Mouse (Mus musculus): ENCODE data around the gene Pxmp4. TPM values are rescaled to one million over a fixed set of nuclear protein-coding genes. Genes with fewer than 3 reads are reported as not detected.

Gene Pxmp4
- polyA plus RNA-seq, 1 experiment from 2014 or later, result 13.8 TPM

GRCm38 (mm10) chr2:154583906-154584872, 19.3 kb downstream of the Pxmp4 start:
- Histone ChIP-seq H3K4me2 (replicated peaks) (no peak overlapping the region), H3K4me3 (no peak overlapping the region), H3K27ac (replicated peaks) (no peak overlapping the region), H3K9ac (replicated peaks) (no peak overlapping the region), H3K4me1 (peaks cover 13% of the 10 kb centered on the region; the same call in 1 of the 2 replicates), H3K36me3 (0 out of 2 replicates have a peak, but pooled peaks cover 8% of the 10 kb centered on the region), H3K27me3 (no peaks in the 10 kb centered on the region), H3K9me3 (0 out of 2 replicates have a peak, but pooled peaks cover 3% of the 10 kb centered on the region)
- 71% methylated on average over 15 of the region's 15 CpGs for WGBS
- peak; percentile 47; the same call in 1 of the 2 replicates for ATAC-seq (ENCODE audit: low FRiP score, low read depth)

DNA sequence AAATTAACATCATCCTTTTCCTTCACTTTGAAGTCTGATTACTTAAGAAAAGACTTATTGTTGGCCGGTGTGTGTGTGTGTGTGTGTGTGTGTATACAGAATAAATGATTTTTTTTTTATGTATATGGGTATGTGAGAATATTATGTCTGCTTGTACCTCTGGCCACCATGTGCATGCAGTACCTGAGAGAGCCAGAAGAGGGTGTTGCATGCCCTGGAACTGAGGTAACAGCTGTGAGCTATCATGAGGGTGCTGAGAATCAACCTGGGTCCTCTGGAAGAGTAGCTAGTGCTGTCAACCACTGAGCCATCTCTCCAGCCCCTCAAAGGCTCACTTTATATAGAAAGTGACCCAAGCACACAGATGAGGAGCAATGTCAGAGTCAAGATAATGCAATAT, 22.1 kb downstream of the Pxmp4 start:
- Histone ChIP-seq H3K4me3 (no peak overlapping the region), H3K9me3 (0 out of 2 replicates have a peak, but pooled peaks cover under 1% of the 10 kb centered on the region), H3K27me3 (no peaks in the 10 kb centered on the region), H3K36me3 (0 out of 2 replicates have a peak, but pooled peaks cover 1% of the 10 kb centered on the region), H3K9ac (replicated peaks) (no peak overlapping the region), H3K4me2 (replicated peaks) (no peak overlapping the region), H3K4me1 (peaks cover 29% of the 10 kb centered on the region), H3K27ac (replicated peaks) (no peak overlapping the region)
- WGBS, result 87% methylated on average over 1 of the region's 1 CpGs
- ATAC-seq (ENCODE audit: low FRiP score, low read depth), result no peak

DNA sequence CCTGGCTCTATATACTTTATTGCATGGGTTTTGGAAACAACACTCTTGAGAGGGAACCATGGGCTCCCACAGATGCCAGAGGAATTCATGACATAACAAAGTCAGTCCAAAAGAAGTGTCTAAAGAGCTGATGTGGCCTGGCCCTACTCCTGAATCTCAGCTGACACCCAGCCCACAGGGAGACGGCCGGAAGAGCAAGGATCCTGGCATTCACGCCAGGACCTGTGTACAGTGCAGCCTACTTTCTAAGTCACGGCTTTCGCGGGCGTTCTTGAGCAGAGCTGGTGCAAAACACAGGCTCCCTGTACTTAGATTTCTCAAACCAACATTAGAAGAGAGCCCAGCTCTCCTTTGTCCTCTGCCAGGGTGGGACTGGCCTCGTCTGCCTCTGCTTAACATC, 22.9 kb downstream of the Pxmp4 start:
- no peaks in the 10 kb centered on the region for H3K36me3 ChIP-seq
- 83% methylated on average over 8 of the region's 8 CpGs for WGBS
- no peak overlapping the region for H3K9ac ChIP-seq (replicated peaks)
- no peaks in the 10 kb centered on the region for H3K27me3 ChIP-seq
- no peak overlapping the region for H3K4me3 ChIP-seq
- H3K9me3 ChIP-seq, result no peaks in the 10 kb centered on the region
- no peak overlapping the region for H3K4me2 ChIP-seq (replicated peaks)
- no peak for ATAC-seq (ENCODE audit: low FRiP score, low read depth)
- H3K4me1 ChIP-seq, result peaks cover 32% of the 10 kb centered on the region
- no peak overlapping the region for H3K27ac ChIP-seq (replicated peaks)

- no peak for ATAC-seq (ENCODE audit: low FRiP score, low read depth)
- no peak overlapping the region for H3K9ac ChIP-seq (replicated peaks)
These were observed 25.8 kb downstream of the Pxmp4 start for GRCm38 (mm10) chr2:154577744-154578067.

GRCm38 (mm10) chr2:154576876-154577743, 26.4 kb downstream of the Pxmp4 start:
- no peak overlapping the region for H3K4me3 ChIP-seq
- H3K4me1 ChIP-seq, result peaks cover 22% of the 10 kb centered on the region
- H3K4me2 ChIP-seq (replicated peaks), result peak overlapping the region; percentile 5; the same call in 1 of the 2 replicates
- no peaks in the 10 kb centered on the region for H3K9me3 ChIP-seq
- H3K27ac ChIP-seq (replicated peaks), result peak overlapping the region; percentile 80
- H3K36me3 ChIP-seq, result no peaks in the 10 kb centered on the region
- 23% methylated on average over 12 of the region's 12 CpGs for WGBS
- no peaks in the 10 kb centered on the region for H3K27me3 ChIP-seq
- H3K9ac ChIP-seq (replicated peaks), result no peak overlapping the region; the same call in 1 of the 2 replicates
- ATAC-seq (ENCODE audit: low FRiP score, low read depth), result peak; percentile 86

More at GRCm38 (mm10) chr2:154577744-154578067, 25.8 kb downstream of the Pxmp4 start:
- 44% methylated on average over 6 of the region's 6 CpGs for WGBS
- no peaks in the 10 kb centered on the region for H3K36me3 ChIP-seq
- no peak overlapping the region for H3K4me3 ChIP-seq
- no peak overlapping the region for H3K4me2 ChIP-seq (replicated peaks)
- H3K27ac ChIP-seq (replicated peaks), result peak overlapping the region; percentile 80
- H3K4me1 ChIP-seq, result peaks cover 22% of the 10 kb centered on the region
- H3K27me3 ChIP-seq, result no peaks in the 10 kb centered on the region
- no peaks in the 10 kb centered on the region for H3K9me3 ChIP-seq

DNA sequence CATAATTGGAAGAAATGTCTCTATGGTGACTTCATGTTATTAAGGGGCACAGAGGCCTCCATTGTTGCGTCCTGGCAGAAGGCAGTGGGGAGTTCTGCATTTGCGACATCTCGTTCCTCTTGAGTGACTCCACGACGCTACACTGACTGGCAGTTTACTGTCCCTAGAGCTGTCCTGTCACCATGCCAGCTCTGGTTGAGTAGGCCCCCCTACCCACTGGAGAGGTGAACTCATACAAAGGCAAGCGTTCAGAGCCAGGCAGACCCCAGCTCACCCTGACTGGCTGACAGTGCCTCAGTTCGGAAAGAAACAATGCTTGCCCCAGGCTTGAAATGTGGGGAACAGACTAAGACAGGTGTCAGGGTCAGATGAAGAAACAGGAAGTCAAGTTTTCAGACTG, 29.2 kb downstream of the Pxmp4 start:
- WGBS, result 57% methylated on average over 7 of the region's 7 CpGs
- Histone ChIP-seq H3K4me2 (replicated peaks) (no peak overlapping the region), H3K27me3 (no peaks in the 10 kb centered on the region), H3K9me3 (no peaks in the 10 kb centered on the region), H3K4me1 (peaks cover 27% of the 10 kb centered on the region), H3K36me3 (no peaks in the 10 kb centered on the region), H3K27ac (replicated peaks) (no peak overlapping the region), H3K4me3 (no peak overlapping the region), H3K9ac (replicated peaks) (no peak overlapping the region)
- ATAC-seq (ENCODE audit: low FRiP score, low read depth), result no peak

GRCm38 (mm10) chr2:154572996-154573395, 30.5 kb downstream of the Pxmp4 start:
- WGBS, result 76% methylated on average over 3 of the region's 3 CpGs
- no peak overlapping the region for H3K9ac ChIP-seq (replicated peaks)

GRCm38 (mm10) chr2:154571976-154572375, 31.5 kb downstream of the Pxmp4 start:
- H3K9ac ChIP-seq (replicated peaks), result no peak overlapping the region
- H3K4me1 ChIP-seq, result peaks cover 38% of the 10 kb centered on the region
- H3K27ac ChIP-seq (replicated peaks), result no peak overlapping the region; the same call in 1 of the 2 replicates
- no peaks in the 10 kb centered on the region for H3K9me3 ChIP-seq
- no peak for ATAC-seq (ENCODE audit: low FRiP score, low read depth)
- WGBS, result 88% methylated on average over 8 of the region's 8 CpGs
- no peak overlapping the region for H3K4me2 ChIP-seq (replicated peaks)
- no peaks in the 10 kb centered on the region for H3K27me3 ChIP-seq
- H3K4me3 ChIP-seq, result no peak overlapping the region
- no peaks in the 10 kb centered on the region for H3K36me3 ChIP-seq

More at GRCm38 (mm10) chr2:154572996-154573395, 30.5 kb downstream of the Pxmp4 start:
- no peaks in the 10 kb centered on the region for H3K36me3 ChIP-seq
- no peak overlapping the region for H3K4me2 ChIP-seq (replicated peaks)
- ATAC-seq (ENCODE audit: low FRiP score, low read depth), result no peak
- no peaks in the 10 kb centered on the region for H3K27me3 ChIP-seq
- no peaks in the 10 kb centered on the region for H3K9me3 ChIP-seq
- peaks cover 38% of the 10 kb centered on the region for H3K4me1 ChIP-seq
- H3K27ac ChIP-seq (replicated peaks), result no peak overlapping the region
- H3K4me3 ChIP-seq, result no peak overlapping the region

DNA sequence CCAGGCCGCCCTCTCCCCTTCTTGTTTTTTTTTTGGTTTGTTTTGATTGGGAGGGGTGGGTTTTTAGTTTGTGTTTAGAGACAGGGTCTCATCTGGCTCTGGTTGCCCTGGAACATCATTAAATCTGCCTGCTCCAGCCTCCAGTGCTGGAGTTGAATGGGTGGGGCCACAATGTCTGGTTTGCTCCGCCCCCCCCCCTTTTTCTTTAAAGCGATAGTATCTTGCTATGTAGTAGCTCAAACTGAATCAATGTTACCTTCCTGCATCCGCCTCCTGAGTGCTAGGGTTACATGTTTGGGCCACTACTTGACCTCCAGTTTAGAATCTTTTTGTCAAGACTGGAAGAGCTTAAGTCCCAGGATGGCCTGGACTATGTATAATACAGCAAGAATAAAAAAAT, 32.2 kb downstream of the Pxmp4 start:
- Histone ChIP-seq H3K27me3 (no peaks in the 10 kb centered on the region), H3K4me1 (peaks cover 38% of the 10 kb centered on the region), H3K36me3 (no peaks in the 10 kb centered on the region), H3K27ac (replicated peaks) (no peak overlapping the region), H3K9ac (replicated peaks) (no peak overlapping the region), H3K4me2 (replicated peaks) (no peak overlapping the region), H3K9me3 (no peaks in the 10 kb centered on the region), H3K4me3 (no peak overlapping the region)
- 84% methylated on average over 4 of the region's 4 CpGs for WGBS
- ATAC-seq (ENCODE audit: low FRiP score, low read depth), result no peak

GRCm38 (mm10) chr2:154570666-154571065, 32.8 kb downstream of the Pxmp4 start:
- Histone ChIP-seq H3K9me3 (no peaks in the 10 kb centered on the region), H3K4me1 (peaks cover 43% of the 10 kb centered on the region), H3K9ac (replicated peaks) (0 out of 2 replicates have a peak overlapping the region, but pooled peaks have one; percentile 59), H3K4me3 (no peak overlapping the region), H3K27me3 (no peaks in the 10 kb centered on the region), H3K4me2 (replicated peaks) (peak overlapping the region; percentile 80), H3K27ac (replicated peaks) (peak overlapping the region; percentile 73; the same call in 1 of the 2 replicates), H3K36me3 (no peaks in the 10 kb centered on the region)
- ATAC-seq (ENCODE audit: low FRiP score, low read depth), result no peak
- WGBS, result 77% methylated on average over 4 of the region's 4 CpGs

GRCm38 (mm10) chr2:154569836-154570286, 33.6 kb downstream of the Pxmp4 start, which contains the start of gene E2f1:
Gene E2f1, minus strand, starts transcription at chr2:154569892.
- WGBS, result 0% methylated on average over 35 of the region's 44 CpGs
- peak; percentile 96 for ATAC-seq (ENCODE audit: low FRiP score, low read depth)
- peaks cover 51% of the 10 kb centered on the region for H3K4me1 ChIP-seq

More at GRCm38 (mm10) chr2:154569836-154570286, 33.6 kb downstream of the Pxmp4 start, which contains the start of gene E2f1:
- H3K27me3 ChIP-seq, result no peaks in the 10 kb centered on the region
- H3K9me3 ChIP-seq, result no peaks in the 10 kb centered on the region
- H3K9ac ChIP-seq (replicated peaks), result peak within 1 kb of the TSS; percentile 79
- H3K36me3 ChIP-seq, result no peaks in the 10 kb centered on the region
- peak within 1 kb of the TSS; percentile 91 for H3K4me3 ChIP-seq
- H3K4me2 ChIP-seq (replicated peaks), result peak within 1 kb of the TSS; percentile 80
- H3K27ac ChIP-seq (replicated peaks), result peak within 1 kb of the TSS; percentile 91

All from midbrain, embryonic 12.5 days (tissue).